Mouse (Mus musculus): Measurements from ENCODE around the gene Picalm. TPM values are rescaled to one million over a fixed set of nuclear protein-coding genes. Genes with fewer than 3 reads are reported as not detected.
"Not testable (repeated sequence)": the region's sequence is repeated elsewhere in the genome, so short reads cannot be mapped to it uniquely, and the experiment has no call there.

Picalm gene
- polyA plus RNA-seq, 1 experiment from 2014 or later, result 59.0 TPM

- no peak for DNase-seq (ENCODE audit: low spot score)
- Histone ChIP-seq H3K36me3 (ENCODE audit: control insufficient read depth, insufficient read depth, low read length) (peaks cover 25% of the 10 kb centered on the region), H3K4me1 (ENCODE audit: control insufficient read depth, insufficient read depth, low read length) (no peaks in the 10 kb centered on the region), H3K9me3 (ENCODE audit: control insufficient read depth, low read length) (no peaks in the 10 kb centered on the region), H3K9ac (ENCODE audit: low read depth, low read length) (no peak overlapping the region), H3K27ac (replicated peaks; ENCODE audit: low read depth, low read length) (no peak overlapping the region), H3K4me2 (ENCODE audit: low read depth, low read length) (no peak overlapping the region), H3K27me3 (replicated peaks; ENCODE audit: control insufficient read depth, insufficient read depth, low read length) (no peaks in the 10 kb centered on the region), H3K4me3 (ENCODE audit: low read depth, low read length) (no peak overlapping the region)
- ATAC-seq (ENCODE audit: low read depth), result no peak
- 85% methylated on average over 2 of the region's 2 CpGs for WGBS
These were observed 28.0 kb downstream of the Picalm start for GRCm38 (mm10) chr7:90158034-90158433.

DNA sequence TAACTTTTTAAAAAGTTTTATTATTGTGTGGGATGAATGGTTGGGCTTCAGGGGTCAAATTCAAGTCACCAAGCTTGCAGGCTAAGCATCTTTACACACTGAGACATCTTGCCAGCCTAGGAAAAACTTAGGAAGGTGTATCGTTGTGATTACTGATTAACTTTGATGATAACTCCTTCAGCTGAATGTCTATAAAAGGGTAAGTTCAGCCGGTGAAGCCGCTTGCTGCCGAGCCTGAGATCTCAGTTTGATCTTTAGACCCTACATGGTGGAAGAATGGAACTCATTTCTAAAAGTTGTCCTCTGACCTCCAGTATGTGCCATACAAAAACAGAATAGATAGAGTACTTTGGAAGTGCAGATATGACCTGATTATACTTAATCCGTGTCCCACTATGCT, 30.6 kb downstream of the Picalm start:
- Histone ChIP-seq H3K4me2 (ENCODE audit: low read depth, low read length) (no peak overlapping the region), H3K9me3 (ENCODE audit: control insufficient read depth, low read length) (no peaks in the 10 kb centered on the region), H3K27me3 (replicated peaks; ENCODE audit: control insufficient read depth, insufficient read depth, low read length) (no peaks in the 10 kb centered on the region), H3K36me3 (ENCODE audit: control insufficient read depth, insufficient read depth, low read length) (peaks cover 25% of the 10 kb centered on the region), H3K27ac (replicated peaks; ENCODE audit: low read depth, low read length) (no peak overlapping the region), H3K4me3 (ENCODE audit: low read depth, low read length) (no peak overlapping the region), H3K9ac (ENCODE audit: low read depth, low read length) (no peak overlapping the region), H3K4me1 (ENCODE audit: control insufficient read depth, insufficient read depth, low read length) (no peaks in the 10 kb centered on the region)
- ATAC-seq (ENCODE audit: low read depth), result no peak
- DNase-seq (ENCODE audit: low spot score), result no peak
- 92% methylated on average over 5 of the region's 5 CpGs for WGBS

GRCm38 (mm10) chr7:90164276-90164675, 34.3 kb downstream of the Picalm start:
- H3K36me3 ChIP-seq (ENCODE audit: control insufficient read depth, insufficient read depth, low read length), result peaks cover 46% of the 10 kb centered on the region
- no peak overlapping the region for H3K27ac ChIP-seq (replicated peaks; ENCODE audit: low read depth, low read length)
- no peaks in the 10 kb centered on the region for H3K27me3 ChIP-seq (replicated peaks; ENCODE audit: control insufficient read depth, insufficient read depth, low read length)
- H3K4me1 ChIP-seq (ENCODE audit: control insufficient read depth, insufficient read depth, low read length), result no peaks in the 10 kb centered on the region
- WGBS, result 91% methylated on average over 1 of the region's 1 CpGs
- H3K4me3 ChIP-seq (ENCODE audit: low read depth, low read length), result no peak overlapping the region
- no peaks in the 10 kb centered on the region for H3K9me3 ChIP-seq (ENCODE audit: control insufficient read depth, low read length)
- ATAC-seq (ENCODE audit: low read depth) (no peak), DNase-seq (ENCODE audit: low spot score) (no peak)
- no peak overlapping the region for H3K9ac ChIP-seq (ENCODE audit: low read depth, low read length)
- no peak overlapping the region for H3K4me2 ChIP-seq (ENCODE audit: low read depth, low read length)

DNA sequence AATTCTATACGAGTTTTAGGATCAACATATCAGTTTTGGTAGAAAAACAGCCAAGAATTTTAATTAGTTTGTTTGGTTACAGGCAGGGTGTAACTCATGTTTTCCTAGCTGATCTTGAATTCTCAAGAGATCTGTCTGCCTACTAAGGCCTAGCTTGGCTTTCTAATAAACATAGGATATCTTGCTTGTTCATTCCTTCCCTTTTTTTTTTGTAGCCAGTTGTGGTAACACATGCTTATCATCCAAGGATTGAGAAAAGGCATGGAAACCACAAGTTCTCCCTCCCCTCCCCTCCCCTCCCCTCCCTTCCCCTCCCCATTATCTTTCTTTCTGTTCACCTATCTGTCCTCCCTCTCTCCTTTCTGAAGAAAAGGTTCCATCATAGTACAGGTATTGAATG, 36.0 kb downstream of the Picalm start:
- no peak for DNase-seq (ENCODE audit: low spot score)
- H3K4me3 ChIP-seq (ENCODE audit: low read depth, low read length), result no peak overlapping the region
- H3K27ac ChIP-seq (replicated peaks; ENCODE audit: low read depth, low read length), result no peak overlapping the region
- H3K27me3 ChIP-seq (replicated peaks; ENCODE audit: control insufficient read depth, insufficient read depth, low read length), result no peaks in the 10 kb centered on the region
- 59% methylated on average over 1 of the region's 1 CpGs for WGBS
- no peak for ATAC-seq (ENCODE audit: low read depth)
- peaks cover 45% of the 10 kb centered on the region for H3K36me3 ChIP-seq (ENCODE audit: control insufficient read depth, insufficient read depth, low read length)
- no peak overlapping the region for H3K4me2 ChIP-seq (ENCODE audit: low read depth, low read length)
- no peaks in the 10 kb centered on the region for H3K9me3 ChIP-seq (ENCODE audit: control insufficient read depth, low read length)
- no peak overlapping the region for H3K9ac ChIP-seq (ENCODE audit: low read depth, low read length)
- no peaks in the 10 kb centered on the region for H3K4me1 ChIP-seq (ENCODE audit: control insufficient read depth, insufficient read depth, low read length)

DNA sequence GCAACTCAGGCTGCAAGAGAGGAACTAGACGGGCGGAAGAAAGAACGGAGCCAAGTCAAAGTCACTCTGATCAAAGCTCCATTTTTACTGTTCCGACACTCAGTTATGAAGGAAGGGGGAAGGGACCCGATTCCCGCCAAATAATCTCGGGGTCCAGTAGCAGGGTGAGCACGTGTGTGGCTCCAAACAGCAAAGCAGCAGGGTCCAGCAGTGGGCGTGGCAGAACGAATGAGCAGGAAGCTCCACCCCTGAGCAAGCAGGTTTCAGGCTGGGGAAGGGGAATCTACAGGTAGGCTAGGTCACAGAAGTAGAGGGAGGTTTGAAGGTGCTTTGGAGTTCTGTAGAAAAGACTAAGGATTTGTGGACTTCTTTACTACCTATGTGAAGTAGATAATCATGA, 37.8 kb downstream of the Picalm start:
- not testable (repeated sequence) for H3K27ac ChIP-seq (replicated peaks; ENCODE audit: low read depth, low read length); H3K27me3 ChIP-seq (replicated peaks; ENCODE audit: control insufficient read depth, insufficient read depth, low read length)
- 83% methylated on average over 10 of the region's 10 CpGs for WGBS

GRCm38 (mm10) chr7:90173778-90174177, 43.8 kb downstream of the Picalm start:
- Histone ChIP-seq H3K4me3 (ENCODE audit: low read depth, low read length) (no peak overlapping the region), H3K36me3 (ENCODE audit: control insufficient read depth, insufficient read depth, low read length) (peaks cover 52% of the 10 kb centered on the region), H3K27me3 (replicated peaks; ENCODE audit: control insufficient read depth, insufficient read depth, low read length) (no peaks in the 10 kb centered on the region), H3K9ac (ENCODE audit: low read depth, low read length) (no peak overlapping the region), H3K4me1 (ENCODE audit: control insufficient read depth, insufficient read depth, low read length) (no peaks in the 10 kb centered on the region), H3K27ac (replicated peaks; ENCODE audit: low read depth, low read length) (no peak overlapping the region), H3K9me3 (ENCODE audit: control insufficient read depth, low read length) (no peaks in the 10 kb centered on the region), H3K4me2 (ENCODE audit: low read depth, low read length) (no peak overlapping the region)
- WGBS, result 95% methylated on average over 1 of the region's 1 CpGs
- DNase-seq (ENCODE audit: low spot score), result no peak
- ATAC-seq (ENCODE audit: low read depth), result no peak

More for the DNA sequence above, 37.8 kb downstream of the Picalm start:
- not testable (repeated sequence) for H3K4me3 ChIP-seq (ENCODE audit: low read depth, low read length); ATAC-seq (ENCODE audit: low read depth); H3K4me1 ChIP-seq (ENCODE audit: control insufficient read depth, insufficient read depth, low read length); DNase-seq (ENCODE audit: low spot score); H3K9ac ChIP-seq (ENCODE audit: low read depth, low read length); H3K4me2 ChIP-seq (ENCODE audit: low read depth, low read length); H3K9me3 ChIP-seq (ENCODE audit: control insufficient read depth, low read length)
- H3K36me3 ChIP-seq (ENCODE audit: control insufficient read depth, insufficient read depth, low read length), result peaks cover 38% of the 10 kb centered on the region

- Histone ChIP-seq H3K27me3 (replicated peaks; ENCODE audit: control insufficient read depth, insufficient read depth, low read length) (no peaks in the 10 kb centered on the region), H3K4me1 (ENCODE audit: control insufficient read depth, insufficient read depth, low read length) (no peaks in the 10 kb centered on the region), H3K36me3 (ENCODE audit: control insufficient read depth, insufficient read depth, low read length) (peaks cover 53% of the 10 kb centered on the region), H3K9me3 (ENCODE audit: control insufficient read depth, low read length) (no peaks in the 10 kb centered on the region), H3K4me2 (ENCODE audit: low read depth, low read length) (no peak overlapping the region), H3K4me3 (ENCODE audit: low read depth, low read length) (no peak overlapping the region), H3K27ac (replicated peaks; ENCODE audit: low read depth, low read length) (no peak overlapping the region), H3K9ac (ENCODE audit: low read depth, low read length) (no peak overlapping the region)
- WGBS, result 88% methylated on average over 2 of the region's 2 CpGs
- DNase-seq (ENCODE audit: low spot score) (no peak), ATAC-seq (ENCODE audit: low read depth) (no peak)
These were observed 45.6 kb downstream of the Picalm start for GRCm38 (mm10) chr7:90175576-90175975.

DNA sequence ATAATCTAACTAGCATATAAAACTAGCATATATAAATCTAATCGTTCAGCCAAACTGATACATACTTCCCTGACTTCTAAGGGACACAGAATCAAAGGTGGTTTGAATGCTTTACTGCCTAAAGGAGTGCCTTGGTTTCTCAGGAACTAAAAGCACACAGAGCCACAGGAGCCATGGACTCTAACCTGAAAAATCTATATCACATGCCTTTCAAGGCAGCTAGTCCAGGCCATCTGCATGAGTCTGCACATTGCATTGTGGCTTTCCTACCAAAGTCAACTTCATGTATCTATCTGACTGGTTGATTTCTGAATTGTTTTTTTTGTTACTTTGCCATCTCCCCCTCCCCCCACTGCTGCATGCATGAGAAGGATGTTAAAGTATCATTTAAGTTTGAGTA, 50.6 kb downstream of the Picalm start:
- peaks cover 43% of the 10 kb centered on the region for H3K36me3 ChIP-seq (ENCODE audit: control insufficient read depth, insufficient read depth, low read length)

GRCm38 (mm10) chr7:90200251-90200650, 70.2 kb downstream of the Picalm start:
- ATAC-seq (ENCODE audit: low read depth) (no peak), DNase-seq (ENCODE audit: low spot score) (no peak)
- Histone ChIP-seq H3K9me3 (ENCODE audit: control insufficient read depth, low read length) (no peaks in the 10 kb centered on the region), H3K27ac (replicated peaks; ENCODE audit: low read depth, low read length) (no peak overlapping the region), H3K36me3 (ENCODE audit: control insufficient read depth, insufficient read depth, low read length) (peaks cover 46% of the 10 kb centered on the region), H3K9ac (ENCODE audit: low read depth, low read length) (no peak overlapping the region), H3K4me3 (ENCODE audit: low read depth, low read length) (no peak overlapping the region), H3K4me1 (ENCODE audit: control insufficient read depth, insufficient read depth, low read length) (no peaks in the 10 kb centered on the region), H3K4me2 (ENCODE audit: low read depth, low read length) (no peak overlapping the region), H3K27me3 (replicated peaks; ENCODE audit: control insufficient read depth, insufficient read depth, low read length) (no peaks in the 10 kb centered on the region)
- WGBS, result 91% methylated on average over 5 of the region's 5 CpGs

More for the DNA sequence above, 50.6 kb downstream of the Picalm start:
- H3K27me3 ChIP-seq (replicated peaks; ENCODE audit: control insufficient read depth, insufficient read depth, low read length), result no peaks in the 10 kb centered on the region
- no peak overlapping the region for H3K4me2 ChIP-seq (ENCODE audit: low read depth, low read length)
- WGBS, result 94% methylated on average over 1 of the region's 1 CpGs
- H3K4me1 ChIP-seq (ENCODE audit: control insufficient read depth, insufficient read depth, low read length), result no peaks in the 10 kb centered on the region
- H3K9me3 ChIP-seq (ENCODE audit: control insufficient read depth, low read length), result no peaks in the 10 kb centered on the region
- no peak for DNase-seq (ENCODE audit: low spot score)
- ATAC-seq (ENCODE audit: low read depth), result no peak
- no peak overlapping the region for H3K9ac ChIP-seq (ENCODE audit: low read depth, low read length)
- no peak overlapping the region for H3K4me3 ChIP-seq (ENCODE audit: low read depth, low read length)
- no peak overlapping the region for H3K27ac ChIP-seq (replicated peaks; ENCODE audit: low read depth, low read length)

Data from embryonic facial prominence, embryonic 14.5 days (tissue).